Mouse (Mus musculus): Measurements from ENCODE around the gene Slc4a5. TPM values are rescaled to one million over a fixed set of nuclear protein-coding genes. Genes with fewer than 3 reads are reported as not detected.

Gene Slc4a5
- polyA plus RNA-seq, 1 experiment from 2014 or later, result 0.06 TPM

DNA sequence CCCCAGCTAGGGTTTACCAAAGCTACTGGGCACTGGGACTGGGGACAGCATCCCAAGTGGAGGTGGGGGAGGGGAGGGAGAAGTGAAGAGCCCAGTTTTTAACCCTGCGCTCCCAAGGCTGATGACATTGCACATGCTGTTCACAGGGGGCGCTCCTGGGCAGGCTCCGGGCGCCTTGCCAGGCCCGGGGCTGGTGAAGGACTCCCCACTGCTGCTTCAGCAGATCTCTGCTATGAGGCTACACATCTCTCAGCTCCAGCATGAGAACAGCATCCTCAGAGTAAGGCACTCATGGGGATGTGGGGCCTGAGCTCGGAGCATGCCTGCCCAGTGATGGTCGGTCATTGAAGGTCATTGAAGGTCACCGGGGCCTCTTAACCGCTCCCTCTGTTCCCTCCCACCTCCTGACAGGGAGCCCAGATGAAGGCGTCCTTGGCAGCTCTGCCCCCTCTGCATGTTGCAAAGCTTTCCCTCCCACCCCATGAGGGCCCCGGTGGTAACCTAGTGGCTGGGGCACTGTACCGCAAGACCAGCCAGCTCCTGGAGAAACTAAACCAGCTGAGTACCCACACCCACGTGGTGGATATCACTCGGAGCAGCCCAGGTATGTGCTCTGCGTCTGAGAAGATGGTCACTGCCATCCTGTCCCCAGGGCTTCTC, 22.2 kb upstream of the Slc4a5 start:
- Histone ChIP-seq H3K4me1 (peaks cover 4% of the 10 kb centered on the region; the same call in 1 of the 2 replicates), H3K36me3 (peaks cover 84% of the 10 kb centered on the region), H3K4me3 (no peak overlapping the region), H3K4me2 (no peak overlapping the region), H3K27me3 (no peaks in the 10 kb centered on the region), H3K9me3 (no peaks in the 10 kb centered on the region), H3K9ac (no peak overlapping the region), H3K27ac (no peak overlapping the region)
- 45% methylated on average over 15 of the region's 15 CpGs for WGBS
- no peak for ATAC-seq (ENCODE audit: insufficient number of reproducible peaks, low FRiP score, low TSS enrichment, low read depth)

DNA sequence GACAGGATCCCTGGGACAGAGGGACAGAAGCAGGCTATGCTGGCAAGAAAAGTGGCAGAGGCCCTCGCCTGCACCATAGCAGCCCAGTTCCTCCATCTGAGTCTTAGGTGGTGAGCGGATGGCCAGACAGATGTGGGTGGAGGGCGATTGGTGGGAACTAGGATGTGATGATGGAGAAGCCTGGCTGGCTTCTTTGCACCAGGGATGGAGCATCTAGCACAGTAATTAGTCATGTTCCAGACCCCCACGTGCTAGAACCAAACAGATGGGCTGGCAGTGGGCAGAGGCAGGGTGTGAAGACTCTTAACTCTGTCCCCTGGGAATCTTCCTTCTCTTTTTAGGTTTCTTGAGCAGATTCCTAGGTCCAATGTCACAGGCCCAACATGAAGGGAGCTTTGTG, 16.3 kb upstream of the Slc4a5 start:
- WGBS, result 82% methylated on average over 4 of the region's 4 CpGs
- ATAC-seq (ENCODE audit: insufficient number of reproducible peaks, low FRiP score, low TSS enrichment, low read depth), result no peak
- no peak overlapping the region for H3K27ac ChIP-seq
- no peaks in the 10 kb centered on the region for H3K27me3 ChIP-seq
- H3K9ac ChIP-seq, result no peak overlapping the region
- no peak overlapping the region for H3K4me2 ChIP-seq
- no peaks in the 10 kb centered on the region for H3K4me1 ChIP-seq
- H3K36me3 ChIP-seq, result peaks cover 25% of the 10 kb centered on the region
- H3K9me3 ChIP-seq, result no peaks in the 10 kb centered on the region
- no peak overlapping the region for H3K4me3 ChIP-seq

- Histone ChIP-seq H3K4me2 (no peak overlapping the region), H3K9me3 (no peaks in the 10 kb centered on the region), H3K4me3 (no peak overlapping the region), H3K9ac (no peak overlapping the region), H3K27me3 (no peaks in the 10 kb centered on the region), H3K27ac (no peak overlapping the region), H3K4me1 (no peaks in the 10 kb centered on the region; the same call in 1 of the 2 replicates), H3K36me3 (peaks cover 3% of the 10 kb centered on the region; the same call in 1 of the 2 replicates)
- WGBS, result 84% methylated on average over 3 of the region's 3 CpGs
- no peak for ATAC-seq (ENCODE audit: insufficient number of reproducible peaks, low FRiP score, low TSS enrichment, low read depth)
Observed at GRCm38 (mm10) chr6:83205851-83206250, 13.8 kb upstream of the Slc4a5 start.

DNA sequence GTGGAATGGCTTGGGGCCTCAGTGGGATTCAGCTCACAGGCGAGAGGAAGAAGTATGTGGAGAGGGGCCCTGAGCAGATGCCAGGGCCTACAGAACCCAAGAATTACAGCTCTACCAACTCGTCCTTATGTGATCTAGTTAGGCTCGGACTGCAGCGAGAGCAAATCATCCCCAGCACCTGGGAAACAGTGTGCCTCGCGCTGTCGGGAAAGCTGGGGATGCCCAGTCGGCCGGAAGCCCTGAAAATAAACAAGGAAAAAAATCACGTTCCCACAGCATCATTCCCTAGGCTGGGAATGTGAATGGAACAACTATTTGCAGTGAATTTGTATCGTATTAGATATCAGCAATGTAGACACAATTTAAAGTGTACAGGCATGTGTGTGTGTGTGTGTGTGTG, 13.3 kb upstream of the Slc4a5 start:
- WGBS, result 78% methylated on average over 11 of the region's 11 CpGs
- Histone ChIP-seq H3K27me3 (no peaks in the 10 kb centered on the region), H3K9ac (no peak overlapping the region), H3K27ac (no peak overlapping the region), H3K4me2 (no peak overlapping the region), H3K9me3 (no peaks in the 10 kb centered on the region), H3K36me3 (no peaks in the 10 kb centered on the region), H3K4me1 (no peaks in the 10 kb centered on the region; the same call in 1 of the 2 replicates), H3K4me3 (no peak overlapping the region)
- ATAC-seq (ENCODE audit: insufficient number of reproducible peaks, low FRiP score, low TSS enrichment, low read depth), result no peak

- 71% methylated on average over 9 of the region's 9 CpGs for WGBS
- H3K9ac ChIP-seq, result no peak overlapping the region
- no peaks in the 10 kb centered on the region for H3K36me3 ChIP-seq
- no peak overlapping the region for H3K4me2 ChIP-seq
- ATAC-seq (ENCODE audit: insufficient number of reproducible peaks, low FRiP score, low TSS enrichment, low read depth), result no peak
- H3K9me3 ChIP-seq, result no peaks in the 10 kb centered on the region
- no peak overlapping the region for H3K27ac ChIP-seq
- no peak overlapping the region for H3K4me3 ChIP-seq
- H3K27me3 ChIP-seq, result no peaks in the 10 kb centered on the region
- H3K4me1 ChIP-seq, result no peaks in the 10 kb centered on the region; the same call in 1 of the 2 replicates
Observed at GRCm38 (mm10) chr6:83207361-83208049, 12.1 kb upstream of the Slc4a5 start.

DNA sequence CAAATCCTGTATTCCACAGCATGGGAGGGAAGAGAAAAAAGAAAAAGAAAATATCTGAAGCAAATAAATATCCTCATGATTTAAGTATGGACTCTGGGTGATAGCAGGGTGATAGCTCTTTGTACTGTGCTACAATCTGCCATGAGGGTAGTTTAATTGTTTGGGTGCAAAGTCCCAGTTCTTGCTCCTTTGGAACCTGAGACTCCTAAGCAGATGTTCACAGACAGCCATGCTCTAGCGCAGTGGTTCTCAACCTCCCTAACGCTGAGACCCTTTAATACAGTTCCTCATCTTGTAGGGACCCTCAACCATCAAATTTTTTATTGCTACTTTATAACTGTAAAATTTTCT, 11.6 kb upstream of the Slc4a5 start:
- Histone ChIP-seq H3K4me2 (no peak overlapping the region), H3K4me3 (no peak overlapping the region), H3K9ac (no peak overlapping the region), H3K27me3 (no peaks in the 10 kb centered on the region), H3K9me3 (no peaks in the 10 kb centered on the region), H3K36me3 (no peaks in the 10 kb centered on the region), H3K4me1 (no peaks in the 10 kb centered on the region; the same call in 1 of the 2 replicates), H3K27ac (no peak overlapping the region)
- 64% methylated on average over 2 of the region's 2 CpGs for WGBS
- ATAC-seq (ENCODE audit: insufficient number of reproducible peaks, low FRiP score, low TSS enrichment, low read depth), result no peak

DNA sequence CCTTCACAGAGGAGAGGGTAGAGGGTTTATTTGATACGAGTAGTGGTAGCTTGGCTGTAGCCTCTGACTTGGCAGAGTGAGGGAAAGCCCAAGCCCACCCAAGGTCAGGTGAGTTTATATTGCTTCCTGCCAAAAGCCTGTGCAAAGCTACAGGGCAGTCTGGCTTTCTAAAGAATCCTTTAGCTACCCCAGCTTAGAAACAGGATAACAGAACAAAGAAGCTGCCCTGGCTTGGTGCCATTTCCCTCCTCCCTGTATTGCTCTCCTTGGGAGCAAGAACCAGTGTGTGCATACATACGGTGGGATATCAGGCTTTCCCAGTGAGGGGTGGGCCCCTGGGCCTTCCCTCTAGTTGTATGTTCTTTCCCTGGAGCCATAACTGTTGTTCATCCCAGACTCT, 9.1 kb upstream of the Slc4a5 start:
- Histone ChIP-seq H3K27me3 (no peaks in the 10 kb centered on the region), H3K9me3 (no peaks in the 10 kb centered on the region), H3K27ac (no peak overlapping the region), H3K9ac (no peak overlapping the region), H3K4me1 (peaks cover 4% of the 10 kb centered on the region; the same call in 1 of the 2 replicates), H3K4me2 (no peak overlapping the region), H3K4me3 (no peak overlapping the region), H3K36me3 (no peaks in the 10 kb centered on the region)
- no peak for ATAC-seq (ENCODE audit: insufficient number of reproducible peaks, low FRiP score, low TSS enrichment, low read depth)
- 36% methylated on average over 2 of the region's 2 CpGs for WGBS

DNA sequence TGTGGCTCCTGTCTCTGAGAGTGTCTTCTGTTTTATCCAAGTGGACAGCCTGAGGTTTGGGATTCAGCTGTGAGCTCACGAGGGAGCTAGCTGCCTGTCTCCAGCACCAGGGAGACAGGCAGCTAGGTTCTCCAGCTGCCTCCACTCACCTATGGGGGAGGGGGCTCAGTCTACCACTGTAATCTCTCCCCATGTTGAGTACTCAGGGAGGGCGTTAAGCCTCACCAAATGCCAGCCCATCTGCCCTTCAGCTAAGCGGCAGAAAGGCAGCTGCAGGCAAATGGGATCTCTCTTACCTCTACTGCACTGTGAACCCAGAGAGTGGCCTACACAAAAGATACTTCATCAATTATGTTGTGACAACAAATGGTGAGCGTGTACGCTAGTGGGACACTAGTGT, 8.1 kb upstream of the Slc4a5 start:
- WGBS, result 30% methylated on average over 5 of the region's 5 CpGs
- Histone ChIP-seq H3K4me3 (no peak overlapping the region), H3K27ac (no peak overlapping the region), H3K36me3 (no peaks in the 10 kb centered on the region), H3K27me3 (no peaks in the 10 kb centered on the region), H3K9ac (no peak overlapping the region), H3K4me1 (peaks cover 5% of the 10 kb centered on the region; the same call in 1 of the 2 replicates), H3K9me3 (no peaks in the 10 kb centered on the region), H3K4me2 (no peak overlapping the region)
- no peak for ATAC-seq (ENCODE audit: insufficient number of reproducible peaks, low FRiP score, low TSS enrichment, low read depth)

DNA sequence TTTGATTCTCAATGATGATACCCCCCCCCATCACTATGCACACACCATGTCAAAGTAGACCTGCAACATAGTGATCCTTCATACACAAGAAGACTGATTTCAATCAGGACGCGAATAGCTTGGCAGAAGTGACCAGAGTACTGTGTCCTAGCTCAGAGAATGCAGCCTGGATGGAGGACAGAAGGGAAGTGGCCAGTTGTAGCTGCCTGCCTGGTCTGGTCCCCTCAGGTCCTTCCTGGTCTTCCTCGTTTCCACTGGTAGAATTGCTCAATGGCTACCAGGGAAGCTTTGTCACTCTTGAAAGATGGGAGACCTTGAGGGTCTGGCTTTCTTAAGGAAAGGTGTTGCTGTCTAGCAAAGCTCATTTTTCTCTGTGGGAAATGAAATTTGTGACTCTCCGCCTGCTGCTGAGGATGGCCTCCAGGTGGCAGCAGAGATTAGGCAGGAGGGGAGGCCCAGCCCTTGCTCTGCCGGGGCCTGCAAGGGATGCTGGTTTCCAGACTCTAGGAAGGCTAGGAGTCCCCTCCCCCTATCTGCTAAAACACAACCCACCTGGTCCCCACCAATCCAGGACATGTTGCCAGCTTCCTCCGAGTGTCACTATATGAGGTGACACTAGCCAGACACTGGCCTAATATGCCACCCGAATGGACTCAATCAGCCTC, 4.5 kb upstream of the Slc4a5 start:
- no peak overlapping the region for H3K4me3 ChIP-seq
- peak; percentile 71; the same call in 1 of the 2 replicates for ATAC-seq (ENCODE audit: insufficient number of reproducible peaks, low FRiP score, low TSS enrichment, low read depth)
- 15% methylated on average over 7 of the region's 7 CpGs for WGBS
- H3K4me2 ChIP-seq, result no peak overlapping the region
- H3K9me3 ChIP-seq, result no peaks in the 10 kb centered on the region
- peaks cover 5% of the 10 kb centered on the region; the same call in 1 of the 2 replicates for H3K4me1 ChIP-seq
- H3K27me3 ChIP-seq, result no peaks in the 10 kb centered on the region
- H3K36me3 ChIP-seq, result no peaks in the 10 kb centered on the region
- no peak overlapping the region for H3K9ac ChIP-seq
- H3K27ac ChIP-seq, result no peak overlapping the region

DNA sequence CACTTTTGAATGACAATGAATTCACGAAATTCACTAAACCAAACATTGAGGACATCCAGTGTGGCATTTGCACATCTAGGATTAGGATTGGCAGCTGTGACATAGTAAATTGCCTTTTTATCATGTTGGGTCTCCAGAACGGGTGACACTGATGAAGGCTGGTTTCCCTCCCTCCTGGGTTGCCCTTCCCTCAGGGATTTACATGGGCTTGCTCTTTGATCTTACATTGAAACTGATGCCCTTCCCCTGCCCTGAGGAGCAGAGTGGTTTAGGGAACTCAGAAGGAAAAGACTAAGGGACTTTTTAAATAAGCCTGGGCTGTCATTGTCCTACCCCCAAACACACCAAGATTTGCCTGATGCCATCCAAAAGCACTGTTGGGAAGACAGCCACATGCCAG, 11.9 kb downstream of the Slc4a5 start:
- WGBS, result 44% methylated on average over 2 of the region's 2 CpGs
- ATAC-seq (ENCODE audit: insufficient number of reproducible peaks, low FRiP score, low TSS enrichment, low read depth), result no peak

GRCm38 (mm10) chr6:83233306-83233705, 13.7 kb downstream of the Slc4a5 start:
- H3K36me3 ChIP-seq, result no peaks in the 10 kb centered on the region
- no peak overlapping the region for H3K4me3 ChIP-seq
- no peak overlapping the region for H3K27ac ChIP-seq
- ATAC-seq (ENCODE audit: insufficient number of reproducible peaks, low FRiP score, low TSS enrichment, low read depth), result no peak
- 86% methylated on average over 4 of the region's 4 CpGs for WGBS
- peaks cover 16% of the 10 kb centered on the region for H3K4me1 ChIP-seq
- 0 out of 2 replicates have a peak, but pooled peaks cover 8% of the 10 kb centered on the region for H3K27me3 ChIP-seq
- no peak overlapping the region for H3K4me2 ChIP-seq
- no peak overlapping the region for H3K9ac ChIP-seq
- no peaks in the 10 kb centered on the region for H3K9me3 ChIP-seq

More for the DNA sequence above, 11.9 kb downstream of the Slc4a5 start:
- Histone ChIP-seq H3K36me3 (no peaks in the 10 kb centered on the region), H3K9me3 (no peaks in the 10 kb centered on the region), H3K27me3 (0 out of 2 replicates have a peak, but pooled peaks cover 5% of the 10 kb centered on the region), H3K4me2 (no peak overlapping the region), H3K27ac (no peak overlapping the region), H3K9ac (no peak overlapping the region), H3K4me3 (no peak overlapping the region), H3K4me1 (peaks cover 6% of the 10 kb centered on the region; the same call in 1 of the 2 replicates)

DNA sequence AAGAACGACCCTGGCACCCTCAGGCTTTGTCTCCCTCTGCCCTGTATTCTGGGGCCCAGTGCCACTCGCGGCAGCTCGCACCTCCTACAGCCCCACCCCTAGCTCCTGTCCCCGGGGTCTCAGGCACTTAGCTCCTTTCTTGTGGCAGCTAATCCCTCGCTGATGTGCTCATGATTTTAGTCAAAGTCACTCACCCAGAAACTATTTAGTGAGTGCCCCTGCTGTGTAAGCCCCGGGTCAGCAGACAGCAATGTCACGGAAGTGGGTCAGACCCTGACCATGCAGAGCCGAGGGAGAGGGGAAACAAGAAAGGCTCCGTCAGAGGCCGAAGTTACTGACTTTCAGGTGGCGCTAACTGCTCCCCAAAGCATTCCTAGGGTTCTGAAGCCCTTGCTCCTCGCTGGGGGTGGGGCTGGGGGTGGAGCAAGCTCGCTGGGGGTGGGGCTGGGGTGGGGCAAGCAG, 14.7 kb downstream of the Slc4a5 start:
- Histone ChIP-seq H3K9me3 (no peaks in the 10 kb centered on the region), H3K27ac (no peak overlapping the region), H3K36me3 (no peaks in the 10 kb centered on the region), H3K27me3 (peaks cover 16% of the 10 kb centered on the region; the same call in 1 of the 2 replicates), H3K4me3 (peak overlapping the region; percentile 14; the same call in 1 of the 2 replicates), H3K4me1 (peaks cover 16% of the 10 kb centered on the region), H3K9ac (no peak overlapping the region), H3K4me2 (peak overlapping the region; percentile 44)
- ATAC-seq (ENCODE audit: insufficient number of reproducible peaks, low FRiP score, low TSS enrichment, low read depth), result no peak
- 2% methylated on average over 14 of the region's 14 CpGs for WGBS

Measured in limb, embryonic 15.5 days (tissue).